Mouse (Mus musculus): ENCODE results near the gene Gpr4. TPM values are rescaled to one million over a fixed set of nuclear protein-coding genes. Genes with fewer than 3 reads are reported as not detected.

The Gpr4 gene
- total and polyA plus RNA-seq, 2 experiments from 2014 or later: 3.6 to 10.6 TPM

GRCm38 (mm10) chr7:19211041-19211675 is 1.2 kb upstream of the Gpr4 start:
- Histone ChIP-seq H3K36me3 (replicated peaks; ENCODE audit: control insufficient read depth, insufficient read depth, low read length) (0 out of 2 replicates have a peak, but pooled peaks cover under 1% of the 10 kb centered on the region), H3K4me1 (ENCODE audit: control insufficient read depth, insufficient read depth) (0 out of 2 replicates have a peak, but pooled peaks cover 3% of the 10 kb centered on the region), H3K9me3 (replicated peaks; ENCODE audit: control insufficient read depth, low read length) (no peaks in the 10 kb centered on the region), H3K4me2 (ENCODE audit: low read depth, low read length) (no peak overlapping the region), H3K9ac (replicated peaks; ENCODE audit: low read depth, low read length) (no peak overlapping the region), H3K27ac (ENCODE audit: low read depth) (peak overlapping the region; percentile 46; the same call in 1 of the 2 replicates), H3K27me3 (ENCODE audit: control insufficient read depth, insufficient read depth, low read length) (no peaks in the 10 kb centered on the region), H3K4me3 (ENCODE audit: low read depth, low read length) (no peak overlapping the region)
- no peak for TF ChIP-seq CTCF (IDR thresholded peaks at IDR 0.05; ENCODE audit: low read depth)
- TF ChIP-seq EP300 (IDR thresholded peaks at IDR 0.05; ENCODE audit: low read depth): no peak
- 49% methylated on average over 5 of the region's 5 CpGs for WGBS
- ATAC-seq (ENCODE audit: insufficient read depth, low read depth) (no peak), DNase-seq (ENCODE audit: low spot score) (no peak)

GRCm38 (mm10) chr7:19213385-19213784 is 1.0 kb downstream of the Gpr4 start:
- peak overlapping the region; percentile 67 for H3K4me2 ChIP-seq (ENCODE audit: low read depth, low read length)
- H3K4me1 ChIP-seq (ENCODE audit: control insufficient read depth, insufficient read depth): 0 out of 2 replicates have a peak, but pooled peaks cover 3% of the 10 kb centered on the region
- H3K27ac ChIP-seq (ENCODE audit: low read depth): peak overlapping the region; percentile 44; the same call in 1 of the 2 replicates
- TF ChIP-seq EP300 (IDR thresholded peaks at IDR 0.05; ENCODE audit: low read depth) (no peak), CTCF (IDR thresholded peaks at IDR 0.05; ENCODE audit: low read depth) (no peak)
- peak overlapping the region; percentile 52 for H3K4me3 ChIP-seq (ENCODE audit: low read depth, low read length)
- no peak overlapping the region for H3K9ac ChIP-seq (replicated peaks; ENCODE audit: low read depth, low read length)
- 64% methylated on average over 2 of the region's 2 CpGs for WGBS
- no peaks in the 10 kb centered on the region for H3K36me3 ChIP-seq (replicated peaks; ENCODE audit: control insufficient read depth, insufficient read depth, low read length)
- ATAC-seq (ENCODE audit: insufficient read depth, low read depth) (no peak), DNase-seq (ENCODE audit: low spot score) (no peak)
- H3K9me3 ChIP-seq (replicated peaks; ENCODE audit: control insufficient read depth, low read length): no peaks in the 10 kb centered on the region
- H3K27me3 ChIP-seq (ENCODE audit: control insufficient read depth, insufficient read depth, low read length): 0 out of 2 replicates have a peak, but pooled peaks cover 3% of the 10 kb centered on the region

DNA sequence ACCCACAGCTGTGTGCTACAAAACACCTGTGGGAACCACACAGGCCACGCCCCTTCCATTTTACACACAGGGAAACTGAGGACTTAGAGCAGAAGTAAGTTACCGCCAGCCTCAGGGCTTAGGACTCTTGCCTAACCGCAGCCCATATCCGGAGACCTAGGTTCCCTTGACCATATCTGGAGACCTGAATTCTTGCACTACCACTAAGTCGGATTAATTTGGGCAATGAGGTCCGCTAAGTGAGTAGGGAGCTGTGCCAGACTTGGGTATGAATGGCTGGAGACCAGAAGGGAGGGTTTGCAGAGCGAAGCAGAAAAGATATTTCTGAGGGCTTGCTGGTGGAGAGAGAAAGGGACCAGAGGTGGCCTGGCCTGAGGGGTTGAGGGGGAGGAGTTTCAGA is 2.0 kb downstream of the Gpr4 start:
- peak; percentile 40 for DNase-seq (ENCODE audit: low spot score)

GRCm38 (mm10) chr7:19214940-19215339 is 2.6 kb downstream of the Gpr4 start:
- WGBS: 54% methylated on average over 9 of the region's 9 CpGs
- Histone ChIP-seq H3K4me1 (ENCODE audit: control insufficient read depth, insufficient read depth) (0 out of 2 replicates have a peak, but pooled peaks cover 3% of the 10 kb centered on the region), H3K27me3 (ENCODE audit: control insufficient read depth, insufficient read depth, low read length) (0 out of 2 replicates have a peak, but pooled peaks cover 3% of the 10 kb centered on the region), H3K36me3 (replicated peaks; ENCODE audit: control insufficient read depth, insufficient read depth, low read length) (no peaks in the 10 kb centered on the region), H3K27ac (ENCODE audit: low read depth) (no peak overlapping the region), H3K9me3 (replicated peaks; ENCODE audit: control insufficient read depth, low read length) (no peaks in the 10 kb centered on the region), H3K4me3 (ENCODE audit: low read depth, low read length) (no peak overlapping the region), H3K4me2 (ENCODE audit: low read depth, low read length) (peak overlapping the region; percentile 67; the same call in 1 of the 2 replicates), H3K9ac (replicated peaks; ENCODE audit: low read depth, low read length) (no peak overlapping the region)
- TF ChIP-seq EP300 (IDR thresholded peaks at IDR 0.05; ENCODE audit: low read depth) (no peak), CTCF (IDR thresholded peaks at IDR 0.05; ENCODE audit: low read depth) (no peak)
- no peak for DNase-seq (ENCODE audit: low spot score)
- no peak for ATAC-seq (ENCODE audit: insufficient read depth, low read depth)

More for the DNA sequence above, 2.0 kb downstream of the Gpr4 start:
- no peak overlapping the region for H3K27ac ChIP-seq (ENCODE audit: low read depth)
- 0 out of 2 replicates have a peak, but pooled peaks cover 3% of the 10 kb centered on the region for H3K27me3 ChIP-seq (ENCODE audit: control insufficient read depth, insufficient read depth, low read length)
- no peaks in the 10 kb centered on the region for H3K36me3 ChIP-seq (replicated peaks; ENCODE audit: control insufficient read depth, insufficient read depth, low read length)
- H3K4me2 ChIP-seq (ENCODE audit: low read depth, low read length): peak overlapping the region; percentile 67
- ATAC-seq (ENCODE audit: insufficient read depth, low read depth): no peak
- TF ChIP-seq EP300 (IDR thresholded peaks at IDR 0.05; ENCODE audit: low read depth) (no peak), CTCF (IDR thresholded peaks at IDR 0.05; ENCODE audit: low read depth) (no peak)
- 42% methylated on average over 7 of the region's 7 CpGs for WGBS
- 0 out of 2 replicates have a peak, but pooled peaks cover 3% of the 10 kb centered on the region for H3K4me1 ChIP-seq (ENCODE audit: control insufficient read depth, insufficient read depth)
- no peak overlapping the region; the same call in 1 of the 2 replicates for H3K4me3 ChIP-seq (ENCODE audit: low read depth, low read length)
- H3K9ac ChIP-seq (replicated peaks; ENCODE audit: low read depth, low read length): no peak overlapping the region
- no peaks in the 10 kb centered on the region for H3K9me3 ChIP-seq (replicated peaks; ENCODE audit: control insufficient read depth, low read length)

DNA sequence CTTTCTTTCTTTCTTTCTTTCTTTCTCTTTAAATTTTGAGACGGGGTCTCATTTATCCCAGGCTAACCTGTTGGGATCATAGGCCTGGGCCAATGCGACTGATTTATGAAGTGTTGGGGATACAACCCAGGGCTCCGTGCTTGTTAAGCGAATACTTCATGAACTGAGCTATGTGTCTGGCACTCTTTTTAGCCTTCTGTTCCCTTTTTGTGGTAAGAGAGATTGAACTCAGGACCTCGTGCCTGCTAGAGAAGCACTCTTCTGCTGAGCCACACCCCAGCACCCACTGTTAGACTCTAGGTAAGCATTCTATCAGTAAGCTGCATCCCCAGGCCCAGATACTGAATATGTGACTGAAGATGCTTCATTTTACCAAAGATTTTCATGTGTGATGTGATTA is 5.2 kb downstream of the Gpr4 start:
- 51% methylated on average over 5 of the region's 5 CpGs for WGBS

More for the DNA sequence above, 5.2 kb downstream of the Gpr4 start:
- TF ChIP-seq CTCF (IDR thresholded peaks at IDR 0.05; ENCODE audit: low read depth) (no peak), EP300 (IDR thresholded peaks at IDR 0.05; ENCODE audit: low read depth) (no peak)
- no peaks in the 10 kb centered on the region for H3K4me1 ChIP-seq (ENCODE audit: control insufficient read depth, insufficient read depth)
- no peak overlapping the region for H3K9ac ChIP-seq (replicated peaks; ENCODE audit: low read depth, low read length)
- ATAC-seq (ENCODE audit: insufficient read depth, low read depth) (no peak), DNase-seq (ENCODE audit: low spot score) (no peak)
- H3K27ac ChIP-seq (ENCODE audit: low read depth): no peak overlapping the region
- H3K36me3 ChIP-seq (replicated peaks; ENCODE audit: control insufficient read depth, insufficient read depth, low read length): no peaks in the 10 kb centered on the region
- H3K27me3 ChIP-seq (ENCODE audit: control insufficient read depth, insufficient read depth, low read length): 0 out of 2 replicates have a peak, but pooled peaks cover 3% of the 10 kb centered on the region
- H3K4me2 ChIP-seq (ENCODE audit: low read depth, low read length): no peak overlapping the region
- H3K4me3 ChIP-seq (ENCODE audit: low read depth, low read length): no peak overlapping the region
- H3K9me3 ChIP-seq (replicated peaks; ENCODE audit: control insufficient read depth, low read length): no peaks in the 10 kb centered on the region
